Mouse (Mus musculus): ENCODE measurements around the gene Ap3b1. TPM values are rescaled to one million over a fixed set of nuclear protein-coding genes. Genes with fewer than 3 reads are reported as not detected.

Gene Ap3b1
- total RNA-seq, 2 experiments from 2014 or later: 18.4 to 19.3 TPM

DNA sequence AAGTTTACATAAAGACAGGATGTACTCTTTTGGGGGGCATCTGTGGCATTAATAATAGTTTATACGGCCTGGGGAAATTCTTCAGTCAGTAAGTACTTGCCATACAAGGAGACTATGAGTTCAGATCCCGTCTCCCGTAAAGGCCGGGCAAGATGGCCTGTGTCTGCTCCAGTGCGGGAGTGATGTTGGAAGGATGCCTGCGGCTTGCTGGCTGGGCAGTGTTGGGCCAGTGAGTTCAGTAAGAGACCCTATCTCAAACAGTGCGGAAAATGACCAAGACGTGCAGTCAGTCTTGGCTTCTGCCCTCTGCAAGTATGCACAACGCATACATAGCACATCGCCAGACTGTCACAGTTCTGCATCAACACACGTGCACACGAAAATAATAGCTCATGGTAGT is 95.4 kb downstream of the Ap3b1 start:
- no peak for DNase-seq

GRCm38 (mm10) chr13:94459143-94459542 is 100.4 kb downstream of the Ap3b1 start:
- DNase-seq: no peak

DNA sequence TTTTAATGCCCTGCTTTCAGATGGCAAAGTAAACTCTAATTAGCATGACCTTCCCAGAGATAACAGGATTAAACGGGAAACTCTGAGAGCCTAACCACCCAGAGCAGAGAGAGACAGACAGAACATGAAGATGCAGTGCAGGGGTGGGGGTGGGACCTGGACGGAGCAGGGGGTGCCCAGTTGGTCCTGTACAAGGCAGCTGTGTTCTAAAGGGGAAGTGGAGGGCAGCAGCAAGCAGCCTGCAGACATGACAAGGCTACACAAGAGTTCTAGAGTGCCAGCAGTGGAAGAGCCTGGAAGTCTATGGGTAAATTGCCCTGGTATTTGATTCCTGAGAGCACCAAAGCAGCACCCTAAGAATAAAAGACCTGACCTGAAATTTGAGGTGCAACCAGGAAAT is 105.5 kb downstream of the Ap3b1 start:
- DNase-seq: no peak

- no peak for DNase-seq
These were observed 109.8 kb downstream of the Ap3b1 start for GRCm38 (mm10) chr13:94468551-94468950.

- no peak for DNase-seq
These were observed 112.4 kb downstream of the Ap3b1 start for GRCm38 (mm10) chr13:94471009-94471672.

GRCm38 (mm10) chr13:94476208-94476607 is 117.4 kb downstream of the Ap3b1 start:
- DNase-seq: no peak

DNA sequence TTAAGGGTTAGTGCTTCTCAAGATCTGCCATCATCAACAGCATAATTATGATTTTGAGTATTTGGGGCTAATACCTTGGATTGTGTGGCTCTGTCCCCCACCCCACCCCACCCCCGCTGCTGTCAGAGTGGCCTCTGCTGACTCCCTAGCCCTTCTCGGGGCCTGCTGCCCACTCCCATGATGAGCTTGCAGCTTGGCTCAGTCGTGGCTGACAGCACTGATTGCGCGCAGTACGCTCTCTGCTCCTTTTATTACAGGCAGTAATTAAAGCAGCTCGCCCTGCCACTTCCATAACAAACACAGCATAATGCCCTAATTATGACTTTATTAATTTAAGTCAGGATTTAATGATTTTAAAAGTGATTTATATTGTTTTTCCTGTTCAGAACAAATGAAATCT is 121.5 kb downstream of the Ap3b1 start:
- no peak for DNase-seq

DNA sequence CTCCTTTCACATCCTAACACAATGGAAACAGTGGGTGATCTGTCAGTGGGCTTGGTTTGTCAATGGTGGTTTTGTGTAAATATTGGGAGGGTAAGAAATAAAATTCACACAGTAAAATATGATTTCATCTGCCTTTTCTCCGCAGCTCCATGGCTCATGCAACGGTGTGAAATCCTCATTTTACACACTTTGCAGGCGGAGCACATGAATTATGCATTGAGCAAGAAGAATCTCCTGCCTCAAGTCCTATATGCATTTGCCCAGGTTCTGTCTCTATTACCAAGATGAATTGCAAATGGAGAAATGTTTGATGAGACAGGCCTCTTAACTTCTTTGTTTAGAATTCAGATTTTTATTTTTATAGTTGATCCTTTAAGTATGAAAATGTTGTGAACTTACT is 131.9 kb downstream of the Ap3b1 start:
- DNase-seq: no peak

- no peak for DNase-seq
These were observed 132.4 kb downstream of the Ap3b1 start for GRCm38 (mm10) chr13:94491159-94491558.

- no peak for DNase-seq
These were observed 138.8 kb downstream of the Ap3b1 start for GRCm38 (mm10) chr13:94497521-94497920.

GRCm38 (mm10) chr13:94506411-94506810 is 147.7 kb downstream of the Ap3b1 start:
- no peak for DNase-seq

GRCm38 (mm10) chr13:94508344-94508743 is 149.6 kb downstream of the Ap3b1 start:
- DNase-seq: no peak

- no peak for DNase-seq
These were observed 154.5 kb downstream of the Ap3b1 start for GRCm38 (mm10) chr13:94513157-94513767.

GRCm38 (mm10) chr13:94513898-94514297 is 155.1 kb downstream of the Ap3b1 start:
- no peak for DNase-seq

- no peak for DNase-seq
These were observed 156.2 kb downstream of the Ap3b1 start for GRCm38 (mm10) chr13:94514992-94515391.

- DNase-seq: no peak
These were observed 157.8 kb downstream of the Ap3b1 start for GRCm38 (mm10) chr13:94516532-94516931.

GRCm38 (mm10) chr13:94518176-94518575 is 159.4 kb downstream of the Ap3b1 start:
- no peak for DNase-seq

DNA sequence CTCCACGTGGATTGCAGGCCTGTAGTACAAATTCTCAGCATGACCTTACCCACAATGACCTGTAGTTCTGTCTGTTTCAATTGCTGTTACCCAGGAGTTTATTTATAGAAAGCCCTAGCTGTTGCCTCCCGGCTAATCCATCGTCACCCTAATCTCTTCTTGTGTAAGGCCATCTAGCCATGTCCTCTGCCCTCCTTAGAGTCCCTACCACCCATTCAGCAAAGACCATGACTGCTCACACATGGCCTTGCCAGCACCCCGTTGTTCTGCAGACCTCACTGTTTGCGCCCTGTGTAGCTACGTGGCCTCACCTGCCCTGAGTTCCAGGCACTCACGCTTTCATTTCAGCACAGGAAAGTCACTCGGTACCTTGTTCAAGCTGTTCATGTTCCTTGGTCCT is 160.5 kb downstream of the Ap3b1 start:
- DNase-seq: no peak

- DNase-seq: no peak
These were observed 164.5 kb downstream of the Ap3b1 start for GRCm38 (mm10) chr13:94523213-94523612.

DNA sequence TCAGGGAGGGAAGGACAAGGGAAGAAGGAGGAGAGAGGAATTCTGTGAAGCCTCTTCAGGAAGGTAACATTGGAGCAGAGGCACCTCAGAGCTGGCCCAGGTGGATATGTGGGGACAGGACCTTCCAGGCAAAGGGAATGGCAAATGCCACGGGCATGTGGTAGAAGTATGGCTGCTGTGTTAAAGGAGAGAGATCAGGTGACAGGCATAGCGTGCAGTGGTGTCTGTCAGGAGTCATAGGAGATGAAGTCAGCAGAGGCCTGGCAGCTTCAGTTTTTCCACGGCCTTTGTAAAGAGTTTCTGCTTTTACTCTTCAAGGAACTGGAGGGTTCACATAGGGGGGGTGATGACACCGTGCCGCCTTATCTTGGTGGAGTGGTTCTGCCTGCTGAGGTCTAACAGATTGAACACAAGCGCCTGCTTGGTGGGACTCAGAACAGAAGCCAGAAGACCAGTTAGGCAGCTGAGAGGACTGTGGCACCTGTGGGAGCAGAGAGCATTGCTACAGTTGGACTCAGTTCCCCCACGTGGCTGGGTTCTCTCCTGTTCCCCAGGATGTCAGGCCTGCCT is 166.0 kb downstream of the Ap3b1 start:
- DNase-seq: no peak

DNA sequence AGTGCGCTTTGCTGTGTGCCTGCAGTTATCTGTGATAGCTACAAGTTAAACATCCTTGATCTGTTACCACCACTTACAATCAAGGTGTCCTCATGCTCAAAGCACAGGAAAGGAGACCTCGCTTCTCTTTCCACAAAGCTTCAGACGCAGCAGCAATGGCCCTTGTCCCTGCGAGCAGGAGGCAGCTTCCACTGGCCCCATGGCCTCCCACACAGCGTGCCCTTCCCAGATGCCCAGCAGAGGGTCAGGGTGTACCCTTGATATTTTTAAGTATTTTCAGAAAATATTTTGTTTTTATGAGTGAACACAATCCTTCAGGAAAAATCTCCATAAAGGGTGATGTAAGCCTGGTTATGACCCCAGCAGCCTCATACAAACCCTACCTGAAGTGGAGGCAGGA is 170.4 kb downstream of the Ap3b1 start:
- DNase-seq: no peak

DNA sequence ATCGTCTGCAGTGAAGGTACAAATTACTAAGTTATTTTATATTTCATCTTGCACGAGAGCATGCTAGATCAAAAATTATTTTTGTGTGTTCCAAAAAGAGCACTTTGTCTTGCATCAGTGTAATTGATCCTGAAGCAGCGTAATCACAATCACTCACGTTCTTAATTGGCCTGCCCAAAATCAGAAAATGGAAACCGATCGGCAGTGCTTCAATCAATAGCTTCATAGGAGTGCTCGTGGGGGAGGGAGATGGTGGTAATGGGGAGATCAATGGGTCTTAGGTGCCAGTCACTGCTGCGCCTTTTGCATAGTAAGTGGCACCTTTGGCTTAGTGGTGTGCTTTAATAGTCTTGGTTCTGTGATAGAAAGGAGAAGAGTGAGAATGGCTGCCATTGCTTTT is 174.8 kb downstream of the Ap3b1 start:
- DNase-seq: no peak

- DNase-seq: no peak
These were observed 178.6 kb downstream of the Ap3b1 start for GRCm38 (mm10) chr13:94537336-94537735.
